Mouse (Mus musculus): ENCODE measurements around the gene Arhgap10.

- TF ChIP-seq CTCF (conservative IDR thresholded peaks at IDR 0.05 in 1 of 2, IDR thresholded peaks at IDR 0.05 in 1 of 2; ENCODE audit: low read depth in 2 of 2, low read length in 2 of 2) (no peak), POLR2A (IDR thresholded peaks at IDR 0.05; ENCODE audit: low read depth, low read length) (no peak), MXI1 (IDR thresholded peaks at IDR 0.05; ENCODE audit: low read depth, low read length) (no peak), MAX (IDR thresholded peaks at IDR 0.05; ENCODE audit: low read length) (no peak), EP300 (IDR thresholded peaks at IDR 0.05; ENCODE audit: low read length) (no peak)
Observed at GRCm38 (mm10) chr8:77442452-77442851, 75.3 kb downstream of the Arhgap10 start.

All from CH12.LX (cell line).